Mouse (Mus musculus): Measurements from ENCODE around the gene Gas2. TPM values are rescaled to one million over a fixed set of nuclear protein-coding genes. Genes with fewer than 3 reads are reported as not detected.

Gas2 gene
- polyA plus RNA-seq, 1 experiment from 2014 or later = 176 TPM

GRCm38 (mm10) chr7:52007138-52007537, 145.3 kb downstream of the Gas2 start:
- H3K4me1 ChIP-seq (replicated peaks) = no peaks in the 10 kb centered on the region
- no peak overlapping the region for H3K9ac ChIP-seq (replicated peaks)
- peaks cover 32% of the 10 kb centered on the region for H3K27me3 ChIP-seq
- H3K27ac ChIP-seq = no peak overlapping the region
- ATAC-seq (ENCODE audit: insufficient number of reproducible peaks, insufficient read depth, low FRiP score, low TSS enrichment, low read depth) = no peak
- no peaks in the 10 kb centered on the region for H3K36me3 ChIP-seq
- no peak overlapping the region for H3K4me3 ChIP-seq (replicated peaks)
- H3K9me3 ChIP-seq = no peaks in the 10 kb centered on the region
- WGBS = 84% methylated on average over 2 of the region's 2 CpGs
- H3K4me2 ChIP-seq = no peak overlapping the region

DNA sequence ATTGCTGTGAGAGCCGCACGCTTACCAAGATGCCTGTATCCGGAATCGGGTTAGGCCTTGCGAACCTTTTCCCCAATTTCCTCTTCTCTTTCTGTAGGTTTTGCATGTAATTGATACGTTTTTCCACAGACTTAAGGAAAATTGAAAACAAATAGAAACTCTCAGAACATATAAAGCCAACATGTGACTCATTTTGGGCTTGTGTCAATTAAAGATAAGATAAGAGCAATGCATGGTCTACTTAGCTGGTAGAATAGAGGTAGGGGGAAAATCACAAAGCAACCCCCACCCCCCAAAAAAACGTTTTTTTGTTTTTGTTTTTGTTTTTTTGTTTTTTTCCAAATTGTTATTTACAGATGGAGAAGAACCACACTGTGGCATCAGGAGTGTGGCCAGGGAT, 151.6 kb downstream of the Gas2 start:
- no peak overlapping the region for H3K27ac ChIP-seq
- WGBS = 76% methylated on average over 7 of the region's 7 CpGs
- no peaks in the 10 kb centered on the region for H3K27me3 ChIP-seq
- H3K4me3 ChIP-seq (replicated peaks) = no peak overlapping the region
- H3K9me3 ChIP-seq = no peaks in the 10 kb centered on the region
- H3K4me1 ChIP-seq (replicated peaks) = no peaks in the 10 kb centered on the region
- no peaks in the 10 kb centered on the region for H3K36me3 ChIP-seq
- no peak overlapping the region for H3K4me2 ChIP-seq
- no peak for ATAC-seq (ENCODE audit: insufficient number of reproducible peaks, insufficient read depth, low FRiP score, low TSS enrichment, low read depth)
- H3K9ac ChIP-seq (replicated peaks) = no peak overlapping the region

- Histone ChIP-seq H3K4me1 (replicated peaks) (no peaks in the 10 kb centered on the region), H3K36me3 (no peaks in the 10 kb centered on the region), H3K9ac (replicated peaks) (no peak overlapping the region), H3K27me3 (no peaks in the 10 kb centered on the region), H3K4me2 (no peak overlapping the region), H3K4me3 (replicated peaks) (no peak overlapping the region), H3K27ac (no peak overlapping the region), H3K9me3 (no peaks in the 10 kb centered on the region)
- no peak for ATAC-seq (ENCODE audit: insufficient number of reproducible peaks, insufficient read depth, low FRiP score, low TSS enrichment, low read depth)
- WGBS = 93% methylated on average over 1 of the region's 1 CpGs
These were observed 153.4 kb downstream of the Gas2 start for GRCm38 (mm10) chr7:52015180-52015579.

GRCm38 (mm10) chr7:52015628-52016027, 153.8 kb downstream of the Gas2 start, which contains the start of gene 1700015G11Rik:
Gene 1700015G11Rik, minus strand, starts transcription at chr7:52015728.
- Histone ChIP-seq H3K9ac (replicated peaks) (no peak within 1 kb of the TSS), H3K9me3 (no peaks in the 10 kb centered on the region), H3K4me1 (replicated peaks) (no peaks in the 10 kb centered on the region), H3K4me2 (no peak within 1 kb of the TSS), H3K4me3 (replicated peaks) (no peak within 1 kb of the TSS), H3K27me3 (no peaks in the 10 kb centered on the region), H3K36me3 (no peaks in the 10 kb centered on the region), H3K27ac (no peak within 1 kb of the TSS)
- no peak for ATAC-seq (ENCODE audit: insufficient number of reproducible peaks, insufficient read depth, low FRiP score, low TSS enrichment, low read depth)
- WGBS = 77% methylated on average over 3 of the region's 3 CpGs

DNA sequence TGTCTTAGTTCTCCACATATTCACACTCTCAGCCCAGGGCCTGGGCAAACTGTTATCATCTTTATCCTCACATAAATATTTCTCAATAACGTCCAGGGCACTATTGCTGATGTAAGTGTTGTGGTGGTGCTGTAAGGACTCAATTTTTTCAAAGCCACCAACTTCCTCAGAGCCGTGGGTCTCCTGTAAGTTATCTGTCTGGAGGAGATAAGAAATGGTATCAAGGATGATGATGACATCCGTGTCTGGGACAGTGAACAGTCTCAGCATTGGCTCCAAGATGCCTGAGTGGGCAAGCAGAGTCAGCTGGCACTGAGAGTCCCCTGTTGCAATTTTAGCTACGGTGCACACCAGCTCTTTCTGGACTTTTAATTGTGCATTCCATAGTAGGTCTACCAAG, 160.2 kb downstream of the Gas2 start:
- H3K9me3 ChIP-seq = no peaks in the 10 kb centered on the region
- WGBS = 84% methylated on average over 4 of the region's 4 CpGs
- no peak overlapping the region for H3K9ac ChIP-seq (replicated peaks)
- H3K36me3 ChIP-seq = no peaks in the 10 kb centered on the region
- H3K27ac ChIP-seq = no peak overlapping the region
- no peaks in the 10 kb centered on the region for H3K27me3 ChIP-seq
- H3K4me3 ChIP-seq (replicated peaks) = no peak overlapping the region
- ATAC-seq (ENCODE audit: insufficient number of reproducible peaks, insufficient read depth, low FRiP score, low TSS enrichment, low read depth) = no peak
- H3K4me1 ChIP-seq (replicated peaks) = no peaks in the 10 kb centered on the region
- H3K4me2 ChIP-seq = no peak overlapping the region

- Histone ChIP-seq H3K4me1 (replicated peaks) (no peaks in the 10 kb centered on the region), H3K4me2 (no peak overlapping the region), H3K36me3 (no peaks in the 10 kb centered on the region), H3K9me3 (no peaks in the 10 kb centered on the region), H3K4me3 (replicated peaks) (no peak overlapping the region), H3K27ac (no peak overlapping the region), H3K27me3 (no peaks in the 10 kb centered on the region), H3K9ac (replicated peaks) (no peak overlapping the region)
- 92% methylated on average over 5 of the region's 5 CpGs for WGBS
- ATAC-seq (ENCODE audit: insufficient number of reproducible peaks, insufficient read depth, low FRiP score, low TSS enrichment, low read depth) = no peak
These were observed 162.3 kb downstream of the Gas2 start for GRCm38 (mm10) chr7:52024050-52024626.

DNA sequence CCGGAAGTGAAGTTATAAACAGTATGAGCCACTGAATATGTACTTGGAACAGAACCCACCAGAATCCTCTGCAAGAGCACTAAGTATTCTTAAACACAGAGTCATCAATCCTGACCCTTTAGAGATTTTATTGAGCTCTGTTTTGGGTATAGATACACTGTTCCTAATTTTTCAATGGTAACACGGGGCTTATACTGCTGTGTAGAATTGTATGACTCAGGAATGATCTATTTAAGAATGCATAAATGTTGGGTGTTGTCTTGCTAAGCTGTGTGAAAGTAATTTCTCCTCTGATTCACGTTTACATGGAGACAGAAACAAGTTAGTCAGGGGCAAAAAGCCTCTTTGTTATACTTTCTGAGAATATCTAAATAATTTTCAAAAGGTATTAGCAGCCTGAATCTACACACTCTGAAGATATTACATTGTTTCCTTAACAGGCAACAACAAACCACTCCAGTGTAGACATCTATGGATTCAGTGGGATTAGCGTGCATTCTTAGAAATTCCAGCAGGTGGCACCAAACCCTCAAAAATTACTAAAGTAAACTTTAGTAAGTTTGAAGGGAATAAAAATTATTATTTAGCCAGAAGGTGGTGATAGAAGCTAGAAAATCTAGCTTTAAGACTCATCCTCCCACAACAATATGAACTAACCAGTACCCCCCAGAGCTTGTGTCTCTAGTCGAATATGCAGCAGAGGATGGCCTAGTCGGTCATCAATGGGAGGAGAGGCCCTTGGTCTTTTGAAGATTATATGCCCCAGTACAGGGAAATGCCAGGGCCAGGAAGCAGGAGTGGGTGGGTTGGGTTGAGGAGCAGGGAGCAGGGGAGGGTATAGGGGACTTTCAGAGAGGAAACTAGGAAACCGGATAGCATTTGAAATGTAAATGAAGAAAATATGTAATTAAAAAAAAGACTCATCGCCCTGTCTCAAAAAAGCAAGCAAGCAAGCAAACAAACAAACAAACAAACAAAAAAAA, 176.1 kb downstream of the Gas2 start:
- 51% methylated on average over 8 of the region's 8 CpGs for WGBS
- no peak for ATAC-seq (ENCODE audit: insufficient number of reproducible peaks, insufficient read depth, low FRiP score, low TSS enrichment, low read depth)

More for the DNA sequence above, 176.1 kb downstream of the Gas2 start:
- Histone ChIP-seq H3K27me3 (no peaks in the 10 kb centered on the region), H3K4me1 (replicated peaks) (no peaks in the 10 kb centered on the region), H3K9ac (replicated peaks) (no peak overlapping the region), H3K9me3 (no peaks in the 10 kb centered on the region), H3K4me3 (replicated peaks) (no peak overlapping the region), H3K4me2 (no peak overlapping the region), H3K27ac (no peak overlapping the region), H3K36me3 (no peaks in the 10 kb centered on the region)

Other genes starting within 250 kb of the Gas2 start
- 0.12 and 0.20 TPM in 2 replicates for gene Slc17a6, start 240.0 kb upstream of the Gas2 start, polyA plus RNA-seq (2016; fragmentation: Nextera tagmentation; extraction: Ambion mirVana)
- 27.0 and 27.2 TPM in 2 replicates for gene Fancf, start 252 bp downstream of the Gas2 start, polyA plus RNA-seq (2016; fragmentation: Nextera tagmentation; extraction: Ambion mirVana)
- 3.4 TPM in 2 replicates for gene Svip, start 144.0 kb downstream of the Gas2 start, polyA plus RNA-seq (2016; fragmentation: Nextera tagmentation; extraction: Ambion mirVana)
- gene 1700015G11Rik, start 153.7 kb downstream of the Gas2 start, polyA plus RNA-seq (2016; fragmentation: Nextera tagmentation; extraction: Ambion mirVana) = not detected in 2 replicates

Data from limb, embryonic 12.5 days (tissue).